Comparison of ENCODE assay signal across 8 mouse cellular contexts in genomic region chr9:115314556-115314955, GRCm38 (mm10). TPM values are rescaled to one million over a fixed set of nuclear protein-coding genes. Genes with fewer than 3 reads are reported as not detected.
DNase-seq lines count a peak whose midpoint lies in the region; ATAC-seq and TF ChIP-seq lines count a peak whose summit lies in the region.

No protein-coding gene starts in this region.

- intact Hi-C loops in left cerebral cortex, adult 2 months (cut with DNase I) = loop anchor here (5.0 to 10.0 kb wide), 3 partner anchors 250 to 728 kb away; partner anchors contain the start of gene Gpd1l

- no peak overlapping the region for H3K9ac ChIP-seq in midbrain, postnatal 0 days (replicated peaks; ENCODE audit: low read length, poor library complexity, severe bottlenecking)
- H3K9ac ChIP-seq in liver, embryonic 16.5 days (ENCODE audit: low read depth, low read length) = peak overlapping the region; percentile 38
- H3K9ac ChIP-seq in stomach, postnatal 0 days (ENCODE audit: low read length) = no peak overlapping the region

- H3K9me3 ChIP-seq in midbrain, embryonic 10.5 days (replicated peaks) = peaks cover 10% of the 10 kb centered on the region; the same call in 1 of the 2 replicates
- no peaks in the 10 kb centered on the region for H3K9me3 ChIP-seq in midbrain, postnatal 0 days (ENCODE audit: low read length)
- H3K9me3 ChIP-seq in hindbrain, embryonic 10.5 days = 0 out of 2 replicates have a peak, but pooled peaks cover 6% of the 10 kb centered on the region
- no peaks in the 10 kb centered on the region for H3K9me3 ChIP-seq in liver, embryonic 16.5 days (replicated peaks; ENCODE audit: control insufficient read depth, low read length)
- no peaks in the 10 kb centered on the region for H3K9me3 ChIP-seq in stomach, postnatal 0 days (ENCODE audit: control insufficient read depth, low read length)

- no peak overlapping the region for H3K4me2 ChIP-seq in midbrain, postnatal 0 days (ENCODE audit: low read depth, low read length, poor library complexity, severe bottlenecking)
- H3K4me2 ChIP-seq in liver, embryonic 16.5 days (ENCODE audit: low read depth, low read length) = peak overlapping the region; percentile 58
- 0 out of 2 replicates have a peak overlapping the region, but pooled peaks have one; percentile 0 for H3K4me2 ChIP-seq in stomach, postnatal 0 days (replicated peaks; ENCODE audit: low read depth)

- no peak for ATAC-seq in midbrain, postnatal 0 days (ENCODE audit: low FRiP score)
- no peak for ATAC-seq in liver, embryonic 16.5 days (ENCODE audit: low read depth)
- no peak for ATAC-seq in stomach, postnatal 0 days (ENCODE audit: low FRiP score, low TSS enrichment)
- ATAC-seq in inflammation-experienced regulatory T-cells, adult 6 months = no peak

- no peak for TF ChIP-seq CTCF in midbrain, postnatal 0 days (IDR thresholded peaks at IDR 0.05)
- no peak for TF ChIP-seq CTCF in stomach, postnatal 0 days (IDR thresholded peaks at IDR 0.05; ENCODE audit: low read depth)
- TF ChIP-seq CTCF in left cerebral cortex, adult 2 months (IDR thresholded peaks at IDR 0.05) = no peak

- peak overlapping the region; percentile 63 for H3K27ac ChIP-seq in midbrain, embryonic 10.5 days (replicated peaks)
- no peak overlapping the region for H3K27ac ChIP-seq in midbrain, postnatal 0 days (ENCODE audit: low read depth, low read length)
- peak overlapping the region; percentile 77 for H3K27ac ChIP-seq in hindbrain, embryonic 10.5 days
- H3K27ac ChIP-seq in liver, embryonic 16.5 days (ENCODE audit: low read length) = peak overlapping the region; percentile 32; the same call in 1 of the 2 replicates
- no peak overlapping the region; the same call in 1 of the 2 replicates for H3K27ac ChIP-seq in stomach, postnatal 0 days (replicated peaks)
- no peak overlapping the region for H3K27ac ChIP-seq in left cerebral cortex, adult 2 months

- TF ChIP-seq EP300 in stomach, postnatal 0 days (optimal IDR thresholded peaks at IDR 0.05) = no peak

- H3K36me3 ChIP-seq in midbrain, embryonic 10.5 days = no peaks in the 10 kb centered on the region
- H3K36me3 ChIP-seq in midbrain, postnatal 0 days (ENCODE audit: insufficient read depth, low read length) = no peaks in the 10 kb centered on the region
- no peaks in the 10 kb centered on the region for H3K36me3 ChIP-seq in hindbrain, embryonic 10.5 days
- no peaks in the 10 kb centered on the region for H3K36me3 ChIP-seq in liver, embryonic 16.5 days (ENCODE audit: control insufficient read depth, insufficient read depth)
- no peaks in the 10 kb centered on the region for H3K36me3 ChIP-seq in stomach, postnatal 0 days (ENCODE audit: control insufficient read depth, insufficient read depth, low read length)

- peaks cover 14% of the 10 kb centered on the region for H3K4me1 ChIP-seq in midbrain, embryonic 10.5 days
- no peaks in the 10 kb centered on the region for H3K4me1 ChIP-seq in midbrain, postnatal 0 days (ENCODE audit: insufficient read depth, low read length)
- H3K4me1 ChIP-seq in hindbrain, embryonic 10.5 days (replicated peaks) = peaks cover 19% of the 10 kb centered on the region
- peaks cover 17% of the 10 kb centered on the region for H3K4me1 ChIP-seq in liver, embryonic 16.5 days (ENCODE audit: control insufficient read depth, low read depth, low read length)
- H3K4me1 ChIP-seq in stomach, postnatal 0 days (replicated peaks; ENCODE audit: control insufficient read depth, insufficient read depth) = no peaks in the 10 kb centered on the region

- WGBS in midbrain, embryonic 10.5 days = 13% methylated on average over 10 of the region's 10 CpGs
- 7% methylated on average over 10 of the region's 10 CpGs for WGBS in midbrain, postnatal 0 days
- WGBS in hindbrain, embryonic 10.5 days = 8% methylated on average over 10 of the region's 10 CpGs
- 14% methylated on average over 10 of the region's 10 CpGs for WGBS in liver, embryonic 16.5 days (ENCODE audit: insufficient replicate concordance)
- WGBS in stomach, postnatal 0 days = 10% methylated on average over 10 of the region's 10 CpGs

- peak overlapping the region; percentile 39 for H3K4me3 ChIP-seq in midbrain, embryonic 10.5 days
- no peak overlapping the region for H3K4me3 ChIP-seq in midbrain, postnatal 0 days (ENCODE audit: low read depth, low read length)
- H3K4me3 ChIP-seq in hindbrain, embryonic 10.5 days = peak overlapping the region; percentile 41
- H3K4me3 ChIP-seq in liver, embryonic 16.5 days (ENCODE audit: low read depth, low read length) = peak overlapping the region; percentile 41
- H3K4me3 ChIP-seq in stomach, postnatal 0 days (ENCODE audit: low read depth, low read length) = no peak overlapping the region
- H3K4me3 ChIP-seq in left cerebral cortex, adult 2 months = no peak overlapping the region

- no peaks in the 10 kb centered on the region for H3K27me3 ChIP-seq in midbrain, embryonic 10.5 days (ENCODE audit: low read depth, poor library complexity, severe bottlenecking)
- no peaks in the 10 kb centered on the region for H3K27me3 ChIP-seq in midbrain, postnatal 0 days (ENCODE audit: insufficient read depth, low read length)
- H3K27me3 ChIP-seq in hindbrain, embryonic 10.5 days (ENCODE audit: insufficient read depth, poor library complexity, severe bottlenecking) = no peaks in the 10 kb centered on the region
- H3K27me3 ChIP-seq in liver, embryonic 16.5 days (ENCODE audit: control insufficient read depth, insufficient read depth, low read depth, low read length) = no peaks in the 10 kb centered on the region
- no peaks in the 10 kb centered on the region for H3K27me3 ChIP-seq in stomach, postnatal 0 days (ENCODE audit: control insufficient read depth, insufficient read depth, low read length)

- peak; percentile 47 for DNase-seq in midbrain, embryonic 10.5 days (ENCODE audit: low spot score)
- no peak for DNase-seq in midbrain, postnatal 0 days (ENCODE audit: low spot score)
- DNase-seq in hindbrain, embryonic 10.5 days (ENCODE audit: low spot score) = peak; percentile 41
- DNase-seq in stomach, postnatal 0 days (ENCODE audit: low spot score) = peak; percentile 54
- no peak for DNase-seq in left cerebral cortex, adult 2 months (ENCODE audit: extremely low spot score in 1 of 2, low spot score in 2 of 2)
- no peak for DNase-seq in urinary bladder, postnatal 14 days (ENCODE audit: low spot score)

RNA-seq across cellular contexts. Expression of gene Stt3b, which starts 4.3 kb away (rescaled TPM):
- 91.0 and 99.9 TPM in 2 replicates for polyA plus RNA-seq in midbrain, embryonic 10.5 days (2016; fragmentation: Nextera tagmentation; extraction: Ambion mirVana)
- 93.4 and 94.0 TPM in 2 replicates for total RNA-seq in midbrain, postnatal 0 days (2014; rRNA removed)
- 50.9 and 56.6 TPM in 2 replicates for polyA plus RNA-seq in midbrain, postnatal 0 days (2015; fragmentation: Nextera tagmentation; extraction: Ambion mirVana)
- polyA plus RNA-seq in hindbrain, embryonic 10.5 days (2016; fragmentation: Nextera tagmentation; extraction: Ambion mirVana) = 92.4 and 100 TPM in 2 replicates
- 58.5 and 62.9 TPM in 2 replicates for polyA plus RNA-seq in liver, embryonic 16.5 days (2015; fragmentation: Nextera tagmentation; extraction: Ambion mirVana)
- 48.9 and 49.6 TPM in 2 replicates for polyA plus RNA-seq in stomach, postnatal 0 days (2015; fragmentation: Nextera tagmentation; extraction: Ambion mirVana)
- polyA plus RNA-seq in inflammation-experienced regulatory T-cells, adult 6 months (2017; shearing (Covaris generic)) = 10 to 100 TPM; 16.6 to 25.0 (median 22.4) TPM
- 10 to 100 TPM; 87.7 to 92.9 TPM for total RNA-seq in left cerebral cortex, adult 2 months (2021)

Comparison
In these comparisons a context has a peak if more than half of its experiments do, and no peak if none do; other contexts are left out.
1. DNase-seq: peak in midbrain, embryonic 10.5 days (single experiment), hindbrain, embryonic 10.5 days (single experiment) and stomach, postnatal 0 days (single experiment); none in midbrain, postnatal 0 days (single experiment), left cerebral cortex, adult 2 months (0 of 2) and urinary bladder, postnatal 14 days (single experiment).
2. H3K27ac ChIP-seq: peak in midbrain, embryonic 10.5 days (single experiment), hindbrain, embryonic 10.5 days (single experiment) and liver, embryonic 16.5 days (single experiment); none in midbrain, postnatal 0 days (single experiment), stomach, postnatal 0 days (single experiment) and left cerebral cortex, adult 2 months (single experiment).
3. H3K4me3 ChIP-seq: peak in midbrain, embryonic 10.5 days (single experiment), hindbrain, embryonic 10.5 days (single experiment) and liver, embryonic 16.5 days (single experiment); none in midbrain, postnatal 0 days (single experiment), stomach, postnatal 0 days (single experiment) and left cerebral cortex, adult 2 months (single experiment).